Mouse (Mus musculus): ENCODE measurements around the gene Siglec1. TPM values are rescaled to one million over a fixed set of nuclear protein-coding genes. Genes with fewer than 3 reads are reported as not detected.

The Siglec1 gene
- polyA plus RNA-seq, 1 experiment from 2014 or later: 0.25 TPM

GRCm38 (mm10) chr2:131088581-131088980 is 2.0 kb upstream of the Siglec1 start:
- H3K4me1 ChIP-seq (ENCODE audit: control insufficient read depth, insufficient read depth, low read length): no peaks in the 10 kb centered on the region
- WGBS: 72% methylated on average over 4 of the region's 4 CpGs
- ATAC-seq: no peak

GRCm38 (mm10) chr2:131084206-131084605 is 2.4 kb downstream of the Siglec1 start:
- Histone ChIP-seq H3K27me3 (replicated peaks; ENCODE audit: control insufficient read depth, insufficient read depth, low read length) (no peaks in the 10 kb centered on the region), H3K4me3 (ENCODE audit: low read depth, low read length) (no peak overlapping the region), H3K27ac (ENCODE audit: low read depth, low read length) (no peak overlapping the region), H3K9me3 (replicated peaks; ENCODE audit: control insufficient read depth, low read length) (no peaks in the 10 kb centered on the region), H3K4me1 (ENCODE audit: control insufficient read depth, insufficient read depth, low read length) (no peaks in the 10 kb centered on the region), H3K9ac (ENCODE audit: low read length) (no peak overlapping the region), H3K4me2 (ENCODE audit: low read length) (no peak overlapping the region), H3K36me3 (ENCODE audit: control insufficient read depth, insufficient read depth, low read length) (no peaks in the 10 kb centered on the region)
- WGBS: 88% methylated on average over 4 of the region's 4 CpGs
- DNase-seq (ENCODE audit: low spot score) (no peak), ATAC-seq (no peak)

More at GRCm38 (mm10) chr2:131088581-131088980, 2.0 kb upstream of the Siglec1 start:
- no peak overlapping the region for H3K4me3 ChIP-seq (ENCODE audit: low read depth, low read length)
- no peak overlapping the region for H3K4me2 ChIP-seq (ENCODE audit: low read length)
- H3K27ac ChIP-seq (ENCODE audit: low read depth, low read length): no peak overlapping the region
- H3K9me3 ChIP-seq (replicated peaks; ENCODE audit: control insufficient read depth, low read length): no peaks in the 10 kb centered on the region
- no peak overlapping the region for H3K9ac ChIP-seq (ENCODE audit: low read length)
- H3K36me3 ChIP-seq (ENCODE audit: control insufficient read depth, insufficient read depth, low read length): no peaks in the 10 kb centered on the region
- no peaks in the 10 kb centered on the region for H3K27me3 ChIP-seq (replicated peaks; ENCODE audit: control insufficient read depth, insufficient read depth, low read length)
- no peak for DNase-seq (ENCODE audit: low spot score)

GRCm38 (mm10) chr2:131080507-131080906 is 6.1 kb downstream of the Siglec1 start:
- no peaks in the 10 kb centered on the region for H3K4me1 ChIP-seq (ENCODE audit: control insufficient read depth, insufficient read depth, low read length)
- H3K4me2 ChIP-seq (ENCODE audit: low read length): no peak overlapping the region
- no peaks in the 10 kb centered on the region for H3K9me3 ChIP-seq (replicated peaks; ENCODE audit: control insufficient read depth, low read length)
- WGBS: 93% methylated on average over 5 of the region's 5 CpGs
- no peak overlapping the region for H3K27ac ChIP-seq (ENCODE audit: low read depth, low read length)
- no peak for DNase-seq (ENCODE audit: low spot score)
- H3K36me3 ChIP-seq (ENCODE audit: control insufficient read depth, insufficient read depth, low read length): no peaks in the 10 kb centered on the region
- ATAC-seq: no peak
- no peaks in the 10 kb centered on the region for H3K27me3 ChIP-seq (replicated peaks; ENCODE audit: control insufficient read depth, insufficient read depth, low read length)
- H3K9ac ChIP-seq (ENCODE audit: low read length): no peak overlapping the region
- no peak overlapping the region for H3K4me3 ChIP-seq (ENCODE audit: low read depth, low read length)

- Histone ChIP-seq H3K27me3 (replicated peaks; ENCODE audit: control insufficient read depth, insufficient read depth, low read length) (no peaks in the 10 kb centered on the region), H3K4me2 (ENCODE audit: low read length) (no peak overlapping the region), H3K27ac (ENCODE audit: low read depth, low read length) (no peak overlapping the region), H3K36me3 (ENCODE audit: control insufficient read depth, insufficient read depth, low read length) (no peaks in the 10 kb centered on the region), H3K4me1 (ENCODE audit: control insufficient read depth, insufficient read depth, low read length) (no peaks in the 10 kb centered on the region), H3K9ac (ENCODE audit: low read length) (no peak overlapping the region), H3K4me3 (ENCODE audit: low read depth, low read length) (no peak overlapping the region), H3K9me3 (replicated peaks; ENCODE audit: control insufficient read depth, low read length) (no peaks in the 10 kb centered on the region)
- 89% methylated on average over 10 of the region's 10 CpGs for WGBS
- DNase-seq (ENCODE audit: low spot score) (no peak), ATAC-seq (no peak)
Observed at GRCm38 (mm10) chr2:131072536-131072935, 14.0 kb downstream of the Siglec1 start.

GRCm38 (mm10) chr2:131067481-131067880 is 19.1 kb downstream of the Siglec1 start:
- H3K9ac ChIP-seq (ENCODE audit: low read length): no peak overlapping the region
- H3K27ac ChIP-seq (ENCODE audit: low read depth, low read length): no peak overlapping the region
- no peaks in the 10 kb centered on the region for H3K4me1 ChIP-seq (ENCODE audit: control insufficient read depth, insufficient read depth, low read length)
- H3K9me3 ChIP-seq (replicated peaks; ENCODE audit: control insufficient read depth, low read length): no peaks in the 10 kb centered on the region
- no peaks in the 10 kb centered on the region for H3K36me3 ChIP-seq (ENCODE audit: control insufficient read depth, insufficient read depth, low read length)
- no peak overlapping the region for H3K4me2 ChIP-seq (ENCODE audit: low read length)
- WGBS: 84% methylated on average over 6 of the region's 6 CpGs
- H3K27me3 ChIP-seq (replicated peaks; ENCODE audit: control insufficient read depth, insufficient read depth, low read length): 0 out of 2 replicates have a peak, but pooled peaks cover 4% of the 10 kb centered on the region
- no peak for ATAC-seq
- DNase-seq (ENCODE audit: low spot score): no peak
- H3K4me3 ChIP-seq (ENCODE audit: low read depth, low read length): no peak overlapping the region

GRCm38 (mm10) chr2:131066342-131066741 is 20.2 kb downstream of the Siglec1 start:
- no peak for ATAC-seq
- no peak overlapping the region for H3K27ac ChIP-seq (ENCODE audit: low read depth, low read length)
- H3K4me2 ChIP-seq (ENCODE audit: low read length): no peak overlapping the region
- H3K4me3 ChIP-seq (ENCODE audit: low read depth, low read length): no peak overlapping the region
- H3K27me3 ChIP-seq (replicated peaks; ENCODE audit: control insufficient read depth, insufficient read depth, low read length): 0 out of 2 replicates have a peak, but pooled peaks cover 4% of the 10 kb centered on the region
- no peak for DNase-seq (ENCODE audit: low spot score)
- H3K9me3 ChIP-seq (replicated peaks; ENCODE audit: control insufficient read depth, low read length): no peaks in the 10 kb centered on the region
- WGBS: 68% methylated on average over 9 of the region's 9 CpGs
- H3K4me1 ChIP-seq (ENCODE audit: control insufficient read depth, insufficient read depth, low read length): no peaks in the 10 kb centered on the region
- no peaks in the 10 kb centered on the region for H3K36me3 ChIP-seq (ENCODE audit: control insufficient read depth, insufficient read depth, low read length)
- no peak overlapping the region for H3K9ac ChIP-seq (ENCODE audit: low read length)

GRCm38 (mm10) chr2:131063404-131063864 is 23.1 kb downstream of the Siglec1 start, which contains the start of gene Adam33:
Gene Adam33 (minus strand): TSS chr2:131063814.
- peak; percentile 11 for DNase-seq (ENCODE audit: low spot score)
- 2% methylated on average over 23 of the region's 27 CpGs for WGBS
- peak within 1 kb of the TSS; percentile 43; the same call in 1 of the 2 replicates for H3K9ac ChIP-seq (ENCODE audit: low read length)

GRCm38 (mm10) chr2:131061607-131062006 is 25.0 kb downstream of the Siglec1 start:
- 82% methylated on average over 5 of the region's 5 CpGs for WGBS
- no peaks in the 10 kb centered on the region for H3K36me3 ChIP-seq (ENCODE audit: control insufficient read depth, insufficient read depth, low read length)
- ATAC-seq: no peak

More at GRCm38 (mm10) chr2:131063404-131063864, 23.1 kb downstream of the Siglec1 start, which contains the start of gene Adam33:
- H3K27ac ChIP-seq (ENCODE audit: low read depth, low read length): no peak within 1 kb of the TSS
- no peaks in the 10 kb centered on the region for H3K36me3 ChIP-seq (ENCODE audit: control insufficient read depth, insufficient read depth, low read length)
- no peak for ATAC-seq
- H3K4me1 ChIP-seq (ENCODE audit: control insufficient read depth, insufficient read depth, low read length): no peaks in the 10 kb centered on the region
- H3K27me3 ChIP-seq (replicated peaks; ENCODE audit: control insufficient read depth, insufficient read depth, low read length): 0 out of 2 replicates have a peak, but pooled peaks cover 4% of the 10 kb centered on the region
- no peak within 1 kb of the TSS for H3K4me3 ChIP-seq (ENCODE audit: low read depth, low read length)
- no peaks in the 10 kb centered on the region for H3K9me3 ChIP-seq (replicated peaks; ENCODE audit: control insufficient read depth, low read length)
- H3K4me2 ChIP-seq (ENCODE audit: low read length): peak within 1 kb of the TSS; percentile 46

GRCm38 (mm10) chr2:131060784-131061183 is 25.8 kb downstream of the Siglec1 start:
- H3K9ac ChIP-seq (ENCODE audit: low read length): no peak overlapping the region
- H3K4me2 ChIP-seq (ENCODE audit: low read length): no peak overlapping the region
- H3K9me3 ChIP-seq (replicated peaks; ENCODE audit: control insufficient read depth, low read length): no peaks in the 10 kb centered on the region
- peaks cover 11% of the 10 kb centered on the region for H3K27me3 ChIP-seq (replicated peaks; ENCODE audit: control insufficient read depth, insufficient read depth, low read length)
- no peaks in the 10 kb centered on the region; the same call in 1 of the 2 replicates for H3K4me1 ChIP-seq (ENCODE audit: control insufficient read depth, insufficient read depth, low read length)
- 69% methylated on average over 6 of the region's 6 CpGs for WGBS
- no peak overlapping the region for H3K4me3 ChIP-seq (ENCODE audit: low read depth, low read length)
- ATAC-seq (no peak), DNase-seq (ENCODE audit: low spot score) (no peak)
- H3K36me3 ChIP-seq (ENCODE audit: control insufficient read depth, insufficient read depth, low read length): no peaks in the 10 kb centered on the region
- no peak overlapping the region for H3K27ac ChIP-seq (ENCODE audit: low read depth, low read length)

More at GRCm38 (mm10) chr2:131061607-131062006, 25.0 kb downstream of the Siglec1 start:
- Histone ChIP-seq H3K9me3 (replicated peaks; ENCODE audit: control insufficient read depth, low read length) (no peaks in the 10 kb centered on the region), H3K4me3 (ENCODE audit: low read depth, low read length) (no peak overlapping the region), H3K9ac (ENCODE audit: low read length) (no peak overlapping the region), H3K4me2 (ENCODE audit: low read length) (no peak overlapping the region), H3K27ac (ENCODE audit: low read depth, low read length) (no peak overlapping the region), H3K4me1 (ENCODE audit: control insufficient read depth, insufficient read depth, low read length) (no peaks in the 10 kb centered on the region), H3K27me3 (replicated peaks; ENCODE audit: control insufficient read depth, insufficient read depth, low read length) (0 out of 2 replicates have a peak, but pooled peaks cover 4% of the 10 kb centered on the region)
- no peak for DNase-seq (ENCODE audit: low spot score)

All from forebrain, embryonic 14.5 days (tissue).